Mouse (Mus musculus) erythroblast, embryonic 14.5 days (primary cell): Measurements from ENCODE around the gene Nemp2.

Experiments used
- GATA1 ChIP-seq: IDR thresholded peaks from 2 replicates; pipeline ENCODE4 v1.6.1; 2012; ENCODE audit warnings: low read length, inconsistent platforms, mixed read lengths
- TAL1 ChIP-seq: IDR thresholded peaks from 3 replicates; pipeline ENCODE4 v1.6.1; 2012; ENCODE audit warnings: low read length, inconsistent platforms, mixed read lengths

DNA sequence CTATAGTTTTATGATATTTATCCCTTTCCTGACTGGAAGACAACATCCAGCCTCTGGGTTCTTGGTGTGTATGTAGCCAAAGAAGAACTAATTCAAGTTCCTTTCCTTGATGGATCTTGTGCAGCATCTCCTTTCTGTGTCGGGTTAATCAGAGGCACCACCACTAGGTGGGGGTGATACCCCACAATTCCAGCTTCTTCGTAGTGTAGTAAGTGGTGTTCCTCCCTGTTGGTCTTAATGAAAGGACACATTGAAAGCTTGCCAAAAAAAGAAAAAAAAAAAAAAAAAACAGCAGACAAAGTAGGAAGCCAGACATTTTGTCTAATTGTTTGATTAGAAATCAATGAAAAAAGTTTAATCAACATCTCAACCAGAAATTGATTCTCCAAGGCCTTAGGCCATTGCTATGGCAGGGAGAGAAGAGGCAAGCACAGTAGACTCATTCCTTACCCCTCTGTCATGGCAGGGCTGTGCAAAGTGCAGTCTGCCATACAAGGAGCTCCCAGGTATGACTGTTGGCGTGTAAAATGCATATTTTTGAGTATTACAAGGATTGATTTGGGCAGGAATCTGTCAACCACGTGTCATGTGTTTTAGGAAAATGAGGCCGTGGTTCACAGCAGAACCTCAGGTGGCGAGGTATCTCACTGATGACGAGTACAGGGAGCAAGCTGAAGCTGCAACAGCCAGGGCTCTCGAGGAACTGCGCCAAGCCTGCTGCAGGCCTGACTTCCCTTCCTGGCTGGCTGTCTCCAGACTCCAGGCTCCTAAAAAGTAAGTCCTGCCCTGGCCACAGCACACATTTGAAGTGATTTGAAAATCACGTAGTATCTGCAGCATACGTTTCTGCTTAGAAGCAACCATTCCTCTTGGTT is 17.9 kb downstream of the Nemp2 start:
- TF ChIP-seq TAL1, result no peak
- no peak for TF ChIP-seq GATA1
